In genomic region chr17:28097308-28097707, GRCm38 (mm10) we compare ENCODE assay signal across 14 mouse cellular contexts. TPM values are rescaled to one million over a fixed set of nuclear protein-coding genes. Genes with fewer than 3 reads are reported as not detected.
"Had no signal": no experiment of that assay in that cellular context is flagged by ENCODE, and none has a peak within 500 bp of the region (broad histone marks: within the 10 kb centered on the region; RNA-seq: fewer than 3 reads in every experiment).

No protein-coding gene starts in this region.

- H3K27ac ChIP-seq: layer of hippocampus, adult 2 months; liver, embryonic 13.5 days; stomach, postnatal 0 days had no signal

- H3K36me3 ChIP-seq: liver, embryonic 13.5 days had no signal

- H3K4me2 ChIP-seq: liver, embryonic 13.5 days; midbrain, embryonic 11.5 days had no signal

- H3K4me3 ChIP-seq: layer of hippocampus, adult 2 months; liver, embryonic 13.5 days had no signal

- H3K9ac ChIP-seq: liver, embryonic 13.5 days had no signal

- H3K4me1 ChIP-seq: liver, embryonic 13.5 days had no signal

- H3K27me3 ChIP-seq: liver, embryonic 13.5 days had no signal

- DNase-seq: liver, embryonic 13.5 days; lung, adult 2 months; lung, postnatal 14 days; lung, postnatal 4 days; midbrain, embryonic 14.5 days; right cerebral cortex, adult 18-20 months; right cerebral cortex, postnatal 14 days; right cerebral cortex, postnatal 4 days; thymus, postnatal 25 days had no signal

RNA-seq across cellular contexts. Expression of gene Tcp11, which starts 16.9 kb away (rescaled TPM):
- total RNA-seq: liver, adult 2 months had no signal
- polyA plus RNA-seq: liver, adult 2 months had no signal

RNA-seq across cellular contexts. Expression of gene Scube3, which starts 44.6 kb away (rescaled TPM):
- total RNA-seq: liver, adult 2 months; megakaryocyte-erythroid progenitor cell, adult 5-6 weeks had no signal
